Mouse (Mus musculus) neural tube, embryonic 13.5 days (tissue): ENCODE measurements at regions not wholly inside any gene's neighbourhood (a gene's known extent, or its start where the extent isn't known, plus 50 kb on each side); places are given as distances from the start of the nearest gene placed in this dataset.

Source experiments
- ATAC-seq: fragments of 200-750 bp; cut with Nextera tagmentation; 2 replicates; pipeline ENCODE4 v1.8.0; 2017; ENCODE audit warnings: low read depth, mild to moderate bottlenecking, moderate TSS enrichment, moderate library complexity
- H3K27ac ChIP-seq: fragments of 300-500 bp; sonication (generic); replicated peaks from 2 replicates; pipeline ENCODE4 v1.5.1; 2015; ENCODE audit warnings: moderate library complexity, mild to moderate bottlenecking, inconsistent platforms
- H3K27me3 ChIP-seq: fragments of 300-500 bp; sonication (generic); 2 replicates; pipeline ENCODE4 v1.6.1; 2015; ENCODE audit warnings: mild to moderate bottlenecking, inconsistent platforms
- H3K36me3 ChIP-seq: fragments of 300-500 bp; sonication (generic); 2 replicates; pipeline ENCODE4 v1.6.1; 2015; ENCODE audit warnings: mild to moderate bottlenecking, inconsistent platforms
- H3K4me1 ChIP-seq: fragments of 300-500 bp; sonication (generic); replicated peaks from 2 replicates; pipeline ENCODE4 v1.6.1; 2015; ENCODE audit warnings: inconsistent platforms
- H3K4me2 ChIP-seq: fragments of 300-500 bp; sonication (generic); 2 replicates; pipeline ENCODE4 v1.6.1; 2015; ENCODE audit warnings: inconsistent platforms, mild to moderate bottlenecking, moderate library complexity
- H3K4me3 ChIP-seq: fragments of 300-500 bp; sonication (generic); 2 replicates; pipeline ENCODE4 v1.5.1; 2015; ENCODE audit warnings: mild to moderate bottlenecking, inconsistent platforms
- H3K9ac ChIP-seq: fragments of 300-500 bp; sonication (generic); 2 replicates; pipeline ENCODE4 v1.6.1; 2015; ENCODE audit warnings: moderate library complexity, mild to moderate bottlenecking, inconsistent platforms
- H3K9me3 ChIP-seq: fragments of 300-500 bp; sonication (generic); 2 replicates; pipeline ENCODE4 v1.6.1; 2016; ENCODE audit warnings: inconsistent platforms
- WGBS: fragments of 180-500 bp; shearing (Covaris S2); methylation state at CpG from one replicate; pipeline ENCODE4 v1.1.7; 2015; 5-methylcytosine and 5-hydroxymethylcytosine counted together

DNA sequence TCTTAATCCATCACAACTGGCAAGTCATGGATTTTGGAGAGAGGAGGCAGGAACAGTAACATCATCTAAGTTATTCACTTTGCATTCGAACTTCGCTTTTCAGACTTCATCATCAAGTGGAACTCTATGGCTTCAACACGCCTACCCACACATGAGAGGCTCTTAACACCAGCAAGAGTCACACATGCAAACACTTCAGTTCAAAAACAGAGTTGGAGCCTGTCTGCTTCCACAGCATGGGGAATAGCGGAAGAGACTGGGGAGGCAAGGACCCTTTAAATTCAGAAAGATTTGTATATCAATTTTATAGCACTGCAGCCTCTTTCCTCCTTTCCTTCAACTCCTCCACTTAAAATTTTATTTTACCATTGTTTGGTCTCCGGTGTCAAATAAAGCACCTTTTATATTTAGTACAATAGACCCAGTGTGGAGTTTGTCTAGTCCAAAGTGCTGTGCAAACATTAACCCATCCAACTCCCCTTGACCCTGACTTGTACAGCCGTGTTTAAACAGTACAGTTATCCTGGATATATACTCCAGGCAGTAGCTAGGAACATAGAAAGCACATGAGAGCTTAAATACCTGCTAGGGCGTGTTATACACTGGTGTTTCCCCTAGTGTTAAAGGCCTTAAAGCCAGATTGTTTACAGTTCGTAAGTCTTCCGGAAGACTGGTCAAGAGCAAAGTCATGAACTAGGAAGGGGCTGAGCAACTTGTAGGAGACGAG, 203.5 kb downstream of the Fgf9 start:
- no peak overlapping the region for H3K27ac ChIP-seq
- H3K9me3 ChIP-seq: no peaks in the 10 kb centered on the region
- H3K4me1 ChIP-seq: no peaks in the 10 kb centered on the region
- H3K9ac ChIP-seq: no peak overlapping the region
- no peak overlapping the region for H3K4me2 ChIP-seq
- ATAC-seq: no peak
- no peaks in the 10 kb centered on the region for H3K27me3 ChIP-seq
- 75% methylated on average over 10 of the region's 10 CpGs for WGBS
- no peaks in the 10 kb centered on the region for H3K36me3 ChIP-seq
- no peak overlapping the region for H3K4me3 ChIP-seq

DNA sequence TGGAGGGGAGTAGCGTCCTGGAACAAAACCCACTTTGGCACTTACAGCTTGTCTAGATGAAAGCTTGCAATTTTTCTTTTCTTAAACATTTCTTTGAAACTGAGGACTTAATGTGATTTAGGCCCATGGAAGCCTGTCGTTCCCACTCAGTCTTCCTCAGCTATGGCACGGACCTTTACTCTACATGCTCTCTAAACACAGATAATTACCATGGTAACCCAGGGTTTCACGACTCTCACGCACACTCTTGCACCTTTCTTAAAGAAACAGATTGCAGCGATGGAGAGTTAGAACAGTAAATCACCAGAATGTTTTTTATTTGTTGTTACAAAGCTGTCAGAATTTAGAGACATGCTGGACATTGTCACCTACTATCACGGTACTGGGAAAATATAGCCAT, 195.0 kb downstream of the Fgf9 start:
- WGBS: 48% methylated on average over 7 of the region's 7 CpGs
- Histone ChIP-seq H3K9ac (no peak overlapping the region), H3K4me1 (no peaks in the 10 kb centered on the region)

DNA sequence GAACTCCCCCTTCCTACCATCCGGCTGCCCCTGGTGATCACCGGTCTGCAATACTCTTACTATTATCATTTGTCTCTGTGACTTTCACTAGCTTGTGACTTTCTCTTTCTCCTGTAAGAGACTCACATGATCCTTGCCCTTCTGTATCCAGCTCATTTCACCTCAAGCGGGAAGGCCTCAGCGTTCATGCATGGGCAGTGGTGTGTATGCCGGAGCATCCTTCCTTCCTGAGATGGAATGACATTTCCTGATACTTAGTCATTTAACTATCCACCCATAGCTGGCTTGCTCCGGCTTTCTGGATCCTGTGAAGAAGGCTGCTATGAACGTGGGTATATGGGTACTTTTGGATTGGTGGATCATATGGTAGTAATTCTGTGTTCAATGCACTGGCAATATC, 194.1 kb downstream of the Fgf9 start:
- no peaks in the 10 kb centered on the region for H3K36me3 ChIP-seq
- H3K27me3 ChIP-seq: no peaks in the 10 kb centered on the region
- no peak overlapping the region for H3K27ac ChIP-seq
- H3K4me1 ChIP-seq: no peaks in the 10 kb centered on the region
- no peaks in the 10 kb centered on the region for H3K9me3 ChIP-seq
- ATAC-seq: no peak
- H3K9ac ChIP-seq: no peak overlapping the region
- H3K4me3 ChIP-seq: no peak overlapping the region
- H3K4me2 ChIP-seq: no peak overlapping the region
- 82% methylated on average over 7 of the region's 7 CpGs for WGBS

More for the DNA sequence above, 195.0 kb downstream of the Fgf9 start:
- no peak overlapping the region for H3K4me3 ChIP-seq
- no peak for ATAC-seq
- no peak overlapping the region for H3K4me2 ChIP-seq
- H3K27me3 ChIP-seq: no peaks in the 10 kb centered on the region
- no peaks in the 10 kb centered on the region for H3K36me3 ChIP-seq
- H3K27ac ChIP-seq: no peak overlapping the region
- no peaks in the 10 kb centered on the region for H3K9me3 ChIP-seq

DNA sequence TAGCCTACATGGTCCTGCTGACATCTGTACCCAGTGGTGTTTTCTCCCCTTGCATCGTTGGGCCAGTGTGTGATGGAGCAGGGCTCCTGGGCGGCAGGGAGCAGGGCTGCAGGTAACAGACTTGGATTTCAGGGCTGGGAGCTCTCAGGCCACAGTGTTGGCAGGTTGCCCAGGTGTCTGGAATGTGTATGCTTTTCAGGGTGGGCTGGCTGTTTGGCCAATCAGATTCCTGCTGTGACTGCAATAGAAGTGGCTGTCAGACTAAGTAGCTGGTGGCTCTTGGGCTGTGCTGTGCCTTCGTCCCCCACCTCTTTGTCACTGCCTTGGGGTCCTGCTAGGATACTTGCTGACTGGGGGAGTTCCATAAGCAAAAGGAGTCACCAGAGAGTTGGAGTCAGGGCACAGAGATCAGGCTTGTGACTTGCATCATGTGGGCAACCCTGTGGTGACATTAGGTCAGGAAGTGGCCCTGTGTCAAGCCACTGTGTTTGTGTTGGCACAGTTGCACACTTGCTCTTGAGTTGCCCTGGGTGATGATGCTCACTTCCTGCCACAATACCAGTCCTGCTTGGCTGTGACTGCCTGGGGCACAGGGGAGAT, 183.1 kb downstream of the Fgf9 start:
- no peaks in the 10 kb centered on the region for H3K27me3 ChIP-seq
- H3K36me3 ChIP-seq: no peaks in the 10 kb centered on the region
- H3K4me3 ChIP-seq: no peak overlapping the region
- no peaks in the 10 kb centered on the region for H3K9me3 ChIP-seq
- H3K4me1 ChIP-seq: peaks cover 5% of the 10 kb centered on the region; the same call in 1 of the 2 replicates
- no peak overlapping the region for H3K27ac ChIP-seq
- no peak for ATAC-seq
- H3K4me2 ChIP-seq: no peak overlapping the region
- H3K9ac ChIP-seq: no peak overlapping the region
- WGBS: 67% methylated on average over 3 of the region's 3 CpGs

DNA sequence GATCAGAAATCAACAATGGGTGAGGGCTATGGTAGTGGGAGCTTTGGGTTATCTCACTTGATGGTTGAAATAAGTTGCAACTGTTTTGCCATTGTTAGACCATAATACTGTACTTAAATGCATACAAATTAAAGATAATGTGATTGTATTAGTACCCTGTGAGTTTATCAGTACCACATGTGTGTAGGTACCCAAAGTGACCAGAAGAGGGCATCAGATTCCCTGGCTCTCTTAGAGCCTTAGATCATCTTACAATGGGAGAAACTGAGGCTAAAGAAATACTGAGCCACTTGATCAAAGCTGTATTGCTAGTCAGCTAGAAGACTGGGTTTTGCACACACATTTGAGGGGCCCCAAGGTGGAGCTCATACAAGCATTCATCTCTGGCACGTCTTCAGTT, 155.5 kb downstream of the Fgf9 start:
- WGBS: 97% methylated on average over 1 of the region's 1 CpGs
- Histone ChIP-seq H3K27ac (no peak overlapping the region), H3K9me3 (no peaks in the 10 kb centered on the region), H3K9ac (no peak overlapping the region), H3K36me3 (no peaks in the 10 kb centered on the region), H3K4me3 (no peak overlapping the region), H3K4me1 (no peaks in the 10 kb centered on the region), H3K27me3 (no peaks in the 10 kb centered on the region), H3K4me2 (no peak overlapping the region)
- no peak for ATAC-seq

DNA sequence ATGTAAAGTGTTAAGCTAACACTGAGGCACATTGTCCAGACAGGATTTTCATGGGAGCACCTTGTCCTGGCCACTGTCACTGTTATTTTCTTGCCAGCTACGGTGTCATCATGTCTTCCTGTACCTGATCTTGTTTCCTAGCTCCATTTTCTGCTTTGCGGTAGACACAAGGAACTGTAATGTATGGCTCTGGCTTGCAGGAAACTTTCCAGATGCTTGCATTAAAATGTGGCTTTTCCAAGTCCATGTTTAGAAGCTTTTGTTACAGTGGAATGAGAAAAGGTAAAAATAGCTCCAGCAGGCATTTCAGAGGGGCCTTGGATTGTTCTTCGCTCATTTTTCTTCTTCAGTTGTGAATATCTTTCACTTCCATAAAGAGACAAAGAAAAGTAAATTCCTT, 154.1 kb downstream of the Fgf9 start:
- Histone ChIP-seq H3K27me3 (no peaks in the 10 kb centered on the region), H3K9me3 (no peaks in the 10 kb centered on the region), H3K27ac (no peak overlapping the region), H3K4me1 (no peaks in the 10 kb centered on the region), H3K4me2 (no peak overlapping the region), H3K4me3 (no peak overlapping the region), H3K36me3 (no peaks in the 10 kb centered on the region), H3K9ac (no peak overlapping the region)
- 56% methylated on average over 3 of the region's 3 CpGs for WGBS
- ATAC-seq: no peak

DNA sequence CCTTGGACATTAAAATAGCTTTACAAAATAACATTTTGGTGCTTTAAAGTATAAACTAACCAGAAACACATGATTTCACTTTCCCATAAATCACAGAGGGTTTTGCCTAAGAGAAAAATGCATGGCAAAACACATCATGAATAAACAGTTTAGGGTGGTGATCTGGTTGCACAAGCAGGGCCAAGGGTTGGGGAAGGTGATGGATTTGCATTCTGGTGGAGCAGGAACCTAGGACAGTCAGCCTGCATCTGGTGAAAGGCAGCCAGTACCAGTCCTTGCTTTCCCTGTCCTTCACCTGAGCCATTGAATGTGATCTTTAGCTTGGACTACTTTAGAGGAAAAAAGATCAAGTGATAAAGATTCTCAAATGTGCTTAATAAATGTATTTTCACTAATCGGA, 138.1 kb downstream of the Fgf9 start:
- H3K4me3 ChIP-seq: no peak overlapping the region
- H3K9me3 ChIP-seq: no peaks in the 10 kb centered on the region
- H3K4me2 ChIP-seq: no peak overlapping the region
- H3K4me1 ChIP-seq: no peaks in the 10 kb centered on the region
- no peak for ATAC-seq
- WGBS: 98% methylated on average over 1 of the region's 1 CpGs
- H3K36me3 ChIP-seq: no peaks in the 10 kb centered on the region
- H3K27me3 ChIP-seq: no peaks in the 10 kb centered on the region; the same call in 1 of the 2 replicates
- no peak overlapping the region for H3K9ac ChIP-seq
- no peak overlapping the region for H3K27ac ChIP-seq

DNA sequence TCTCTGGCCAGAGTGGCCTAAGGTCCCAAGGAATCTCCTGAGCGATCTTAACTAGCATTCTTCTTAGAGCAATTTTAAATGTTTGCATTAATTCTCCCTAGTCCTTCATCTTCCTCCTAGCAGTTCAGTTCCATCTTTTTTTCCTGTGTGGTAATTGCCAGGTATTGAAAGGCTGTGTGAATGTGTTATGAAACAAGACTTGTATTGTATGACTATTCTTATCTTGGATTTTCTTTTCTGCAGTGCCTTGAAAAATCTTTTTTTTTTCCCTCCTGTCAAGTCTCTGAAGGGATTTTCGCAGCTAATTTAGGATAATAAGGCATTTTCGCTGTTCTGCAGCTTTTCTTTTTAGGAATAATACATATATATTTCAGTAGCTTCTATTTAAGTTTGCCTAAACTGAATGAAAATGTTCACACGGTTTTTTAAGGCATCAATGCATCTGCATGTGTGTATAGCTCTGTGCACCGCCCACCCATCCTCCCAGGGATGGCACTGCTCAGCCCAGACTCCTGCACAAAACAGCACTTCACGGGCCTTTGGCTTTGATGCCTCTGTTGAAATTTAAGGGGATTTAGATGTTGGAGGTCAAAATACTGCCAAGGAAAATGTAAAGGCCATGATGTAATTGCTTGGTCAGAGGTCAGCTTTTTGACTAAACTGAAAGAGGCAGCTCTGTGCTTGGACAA, 132.4 kb downstream of the Fgf9 start:
- WGBS: 31% methylated on average over 6 of the region's 6 CpGs
- no peaks in the 10 kb centered on the region for H3K4me1 ChIP-seq
- no peaks in the 10 kb centered on the region for H3K9me3 ChIP-seq
- H3K4me2 ChIP-seq: no peak overlapping the region
- H3K27ac ChIP-seq: no peak overlapping the region
- no peaks in the 10 kb centered on the region for H3K36me3 ChIP-seq
- H3K27me3 ChIP-seq: no peaks in the 10 kb centered on the region; the same call in 1 of the 2 replicates
- no peak overlapping the region for H3K4me3 ChIP-seq
- ATAC-seq: no peak
- no peak overlapping the region for H3K9ac ChIP-seq

DNA sequence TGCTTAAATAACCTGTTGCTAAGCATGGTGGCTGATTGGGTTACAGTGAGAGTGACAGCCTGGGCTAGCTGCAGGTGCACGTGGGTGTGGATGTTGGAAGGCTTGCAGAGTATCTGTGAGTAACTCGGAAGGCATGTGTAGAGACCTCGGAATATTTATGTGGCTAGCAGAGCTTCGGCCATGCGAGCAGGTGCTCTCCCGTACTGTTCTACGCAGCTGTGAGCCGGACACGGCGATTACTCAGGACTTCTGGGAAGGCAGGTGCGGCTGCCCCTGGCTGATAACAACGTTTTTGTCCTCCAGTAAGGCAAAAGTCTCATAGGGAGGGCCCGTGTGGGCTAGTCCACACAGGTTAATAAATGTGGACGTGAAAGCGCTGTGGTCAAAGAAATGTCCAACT, 119.6 kb downstream of the Fgf9 start:
- Histone ChIP-seq H3K27me3 (no peaks in the 10 kb centered on the region), H3K9me3 (no peaks in the 10 kb centered on the region), H3K27ac (no peak overlapping the region), H3K4me1 (no peaks in the 10 kb centered on the region), H3K9ac (no peak overlapping the region), H3K4me2 (no peak overlapping the region), H3K4me3 (no peak overlapping the region), H3K36me3 (no peaks in the 10 kb centered on the region)
- no peak for ATAC-seq
- 77% methylated on average over 15 of the region's 15 CpGs for WGBS

DNA sequence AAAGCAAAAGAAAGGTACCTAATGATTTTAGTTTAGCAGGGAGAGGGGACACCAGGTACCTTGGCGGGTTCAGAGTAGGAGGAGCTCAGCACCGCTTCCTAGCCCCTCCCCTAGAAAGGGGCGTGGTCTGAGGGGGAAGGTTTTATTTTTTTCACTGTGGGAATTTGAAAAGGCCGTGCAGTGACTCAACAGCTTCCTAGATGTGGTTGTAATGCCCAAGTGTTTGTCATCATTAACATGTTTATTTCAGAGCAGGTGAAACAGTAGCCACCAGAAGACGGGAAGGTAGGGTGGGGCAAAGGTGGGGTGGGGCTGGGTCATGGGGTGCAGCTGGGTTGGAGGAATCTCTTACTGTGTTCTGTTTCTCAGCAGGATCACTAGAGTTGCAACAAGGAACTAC, 112.5 kb downstream of the Fgf9 start:
- Histone ChIP-seq H3K4me1 (no peaks in the 10 kb centered on the region), H3K36me3 (no peaks in the 10 kb centered on the region), H3K27ac (no peak overlapping the region), H3K4me3 (no peak overlapping the region), H3K4me2 (no peak overlapping the region), H3K27me3 (no peaks in the 10 kb centered on the region), H3K9me3 (no peaks in the 10 kb centered on the region), H3K9ac (no peak overlapping the region)
- WGBS: 70% methylated on average over 5 of the region's 5 CpGs
- ATAC-seq: no peak

DNA sequence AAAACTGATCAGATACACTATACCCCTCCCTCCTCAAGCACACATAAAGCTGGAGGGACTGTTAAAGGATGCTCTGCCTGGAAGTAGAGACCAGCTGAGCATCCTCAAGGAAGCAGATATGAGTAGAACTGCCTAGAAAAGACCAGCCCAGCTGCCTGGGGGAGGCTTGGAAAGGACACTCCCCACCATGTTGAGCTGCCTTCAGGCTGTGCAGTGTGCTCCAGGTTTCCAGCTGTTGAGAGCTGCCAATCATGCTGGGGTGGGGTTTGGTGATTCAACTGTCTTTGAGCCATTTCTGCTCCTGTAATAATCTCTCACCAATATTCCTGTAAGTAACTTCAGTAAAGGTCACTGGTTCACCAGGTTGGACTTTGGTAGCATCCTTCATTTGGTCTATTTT, 110.4 kb downstream of the Fgf9 start:
- no peak for ATAC-seq
- no peaks in the 10 kb centered on the region for H3K36me3 ChIP-seq
- no peak overlapping the region for H3K27ac ChIP-seq
- no peak overlapping the region for H3K4me2 ChIP-seq
- no peak overlapping the region for H3K4me3 ChIP-seq
- no peaks in the 10 kb centered on the region for H3K4me1 ChIP-seq
- H3K9me3 ChIP-seq: no peaks in the 10 kb centered on the region
- no peaks in the 10 kb centered on the region for H3K27me3 ChIP-seq
- H3K9ac ChIP-seq: no peak overlapping the region

DNA sequence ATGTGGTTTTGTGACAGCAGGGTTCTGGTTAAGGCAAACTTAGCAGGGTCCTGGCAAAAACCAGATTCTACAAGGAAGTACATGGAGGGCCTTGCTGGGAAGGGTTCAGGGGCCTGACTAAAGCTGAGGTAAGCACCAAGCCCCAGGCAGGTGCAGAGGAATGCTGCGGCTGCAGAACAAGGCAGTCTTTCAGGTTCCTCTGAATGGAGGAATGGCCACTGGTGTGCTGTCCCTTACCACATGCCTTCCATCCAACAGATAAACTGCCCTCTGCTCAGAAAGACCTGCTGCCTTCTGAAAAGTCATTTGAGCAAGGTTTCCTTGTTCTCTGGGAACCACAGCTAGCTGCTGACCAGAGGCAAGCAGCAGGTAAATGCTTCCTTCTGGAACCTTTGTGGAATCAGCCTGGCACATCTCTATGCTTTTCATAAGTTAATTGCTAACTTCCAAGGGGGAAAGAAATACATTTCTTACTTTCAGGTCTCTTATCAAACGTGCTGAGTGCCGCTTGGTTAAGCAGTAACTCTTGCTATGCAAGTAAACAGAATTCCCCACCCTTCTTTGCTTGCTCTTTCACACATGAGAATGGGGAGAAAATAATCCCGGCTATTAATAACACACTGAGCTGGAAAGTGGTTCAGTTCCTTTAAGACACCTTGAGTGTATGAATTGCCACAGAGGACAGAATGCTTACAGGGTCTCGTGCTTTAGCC, 105.5 kb downstream of the Fgf9 start:
- no peak overlapping the region for H3K27ac ChIP-seq
- no peak for ATAC-seq
- H3K4me2 ChIP-seq: no peak overlapping the region
- no peaks in the 10 kb centered on the region for H3K4me1 ChIP-seq
- no peaks in the 10 kb centered on the region for H3K9me3 ChIP-seq
- whole genome bisulfite sequencing: 87% methylated on average over 5 of the region's 5 CpGs
- H3K27me3 ChIP-seq: no peaks in the 10 kb centered on the region
- H3K36me3 ChIP-seq: no peaks in the 10 kb centered on the region
- H3K4me3 ChIP-seq: no peak overlapping the region
- no peak overlapping the region for H3K9ac ChIP-seq
